Mouse (Mus musculus) erythroblast, adult 5-6 weeks (primary cell): Measurements from ENCODE around the gene Stk40. TPM values are rescaled to one million over a fixed set of nuclear protein-coding genes. Genes with fewer than 3 reads are reported as not detected.
"Not testable (repeated sequence)": the region's sequence is repeated elsewhere in the genome, so short reads cannot be mapped to it uniquely, and the experiment has no call there.

ENCODE experiments used
- ATAC-seq: replicated peaks from 2 replicates; pipeline ENCODE4 v1.8.0; 2016; ENCODE audit warnings: moderate number of reproducible peaks, mild to moderate bottlenecking, moderate TSS enrichment, inconsistent platforms; ENCODE audit not compliant: poor library complexity, low FRiP score, severe bottlenecking
- total RNA-seq, 2 experiments: library from RNA; stranded (forward) in 1 of 2; stranded (reverse) in 1 of 2; fragments of 150-400 nt in 1 of 2; fragments of 200-764, 138-1000 nt in 1 of 2; gene quantifications; 2 replicates each; pipeline versions ENCODE4 v1.2.3 to v1.2.4; 2015 to 2017; ENCODE audit warnings: low replicate concordance in 2 of 2

The Stk40 gene
- total RNA-seq (2015; ENCODE audit: low replicate concordance): 3.8 and 4.0 TPM in 2 replicates
- total RNA-seq (2017; ENCODE audit: low replicate concordance): 4.2 TPM in 2 replicates

GRCm38 (mm10) chr4:126103590-126104068 is at the start of gene Stk40:
Stk40 (plus strand) TSS chr4:126103957.
- peak; percentile 86 for ATAC-seq

GRCm38 (mm10) chr4:126057207-126058133 is 46.3 kb upstream of the Stk40 start:
- ATAC-seq: peak; percentile 56

DNA sequence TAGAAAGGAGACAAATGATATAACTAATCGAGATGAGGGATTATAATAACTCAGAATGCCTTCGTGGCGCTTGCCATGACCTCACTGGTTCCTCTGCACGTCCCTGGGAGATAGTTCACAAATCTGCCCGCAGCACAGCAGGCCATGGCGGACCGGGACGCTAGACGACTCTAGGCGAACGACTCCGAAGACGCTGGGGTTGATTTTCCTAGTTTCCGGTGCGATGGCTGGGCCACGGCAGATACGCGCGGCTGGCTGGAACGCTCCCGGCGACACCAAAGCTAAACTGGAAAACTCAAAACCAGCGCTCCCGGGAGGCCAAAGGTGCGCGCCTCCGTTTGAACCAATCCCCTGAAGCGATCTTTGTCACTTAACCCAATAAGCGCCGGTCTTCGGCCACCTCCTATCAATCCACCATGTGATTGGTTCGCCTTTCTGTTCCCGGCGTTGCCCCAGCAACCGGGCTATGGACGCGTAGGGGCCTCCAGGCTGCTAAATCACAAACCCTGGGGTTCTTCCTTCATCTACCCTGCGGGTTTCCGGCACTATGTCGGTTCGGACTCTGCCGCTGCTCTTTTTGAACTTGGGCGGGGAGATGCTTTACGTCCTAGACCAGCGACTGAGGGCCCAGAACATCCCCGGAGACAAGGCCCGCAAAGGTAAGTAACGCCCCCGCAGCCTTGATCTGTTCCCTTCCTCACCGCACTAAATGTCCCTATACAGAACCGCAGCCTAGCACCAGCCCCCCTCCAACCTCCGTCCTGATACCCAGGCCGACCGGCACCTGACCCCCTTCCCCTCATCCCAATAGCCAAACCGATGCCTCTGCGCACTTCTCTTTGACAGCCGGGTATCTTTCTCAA is 45.4 kb upstream of the Stk40 start, which contains the start of gene Oscp1:
Gene Oscp1 (plus strand): TSS at position 432 of the 863 bp plus-strand sequence.
- peak; percentile 98 for ATAC-seq

DNA sequence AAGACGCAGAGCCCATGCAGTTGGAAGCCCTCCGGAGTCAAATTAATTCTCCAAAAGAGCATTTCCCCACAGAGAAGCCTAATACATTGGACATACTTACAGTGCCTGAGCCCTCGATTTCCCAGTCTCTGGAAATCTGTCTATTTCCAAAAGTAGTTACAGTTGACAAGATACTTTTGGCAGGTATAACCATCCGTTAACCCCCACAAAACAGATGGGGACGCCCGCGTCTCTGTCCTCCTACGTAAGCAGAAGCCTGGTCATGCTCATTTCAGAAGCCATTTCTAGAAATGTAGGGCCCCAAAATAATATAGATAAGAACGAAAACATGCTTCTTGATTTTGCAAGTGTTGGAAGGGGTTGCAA is 44.8 kb upstream of the Stk40 start:
- ATAC-seq: no peak

DNA sequence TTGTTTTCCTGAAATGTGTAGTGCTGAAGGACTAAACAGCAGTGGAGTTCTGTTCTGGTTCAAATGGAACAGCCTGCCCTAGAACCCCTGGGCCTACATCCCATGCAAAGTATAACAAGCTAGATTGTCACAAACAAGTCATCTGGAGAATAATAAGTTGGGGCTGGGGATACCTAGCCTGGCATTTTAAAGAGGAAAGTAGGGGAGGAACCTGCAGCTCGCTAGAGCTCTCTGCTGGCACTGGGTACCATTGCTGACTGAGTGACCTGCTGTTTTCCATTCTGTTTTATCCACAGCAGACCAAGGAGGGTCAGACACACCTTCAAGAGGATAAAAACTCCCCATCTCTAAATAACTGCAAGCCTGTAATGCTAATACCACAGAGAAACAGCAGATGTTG is 40.9 kb upstream of the Stk40 start:
- no peak for ATAC-seq

- ATAC-seq: no peak
These were observed 38.5 kb upstream of the Stk40 start for GRCm38 (mm10) chr4:126065241-126065640.

DNA sequence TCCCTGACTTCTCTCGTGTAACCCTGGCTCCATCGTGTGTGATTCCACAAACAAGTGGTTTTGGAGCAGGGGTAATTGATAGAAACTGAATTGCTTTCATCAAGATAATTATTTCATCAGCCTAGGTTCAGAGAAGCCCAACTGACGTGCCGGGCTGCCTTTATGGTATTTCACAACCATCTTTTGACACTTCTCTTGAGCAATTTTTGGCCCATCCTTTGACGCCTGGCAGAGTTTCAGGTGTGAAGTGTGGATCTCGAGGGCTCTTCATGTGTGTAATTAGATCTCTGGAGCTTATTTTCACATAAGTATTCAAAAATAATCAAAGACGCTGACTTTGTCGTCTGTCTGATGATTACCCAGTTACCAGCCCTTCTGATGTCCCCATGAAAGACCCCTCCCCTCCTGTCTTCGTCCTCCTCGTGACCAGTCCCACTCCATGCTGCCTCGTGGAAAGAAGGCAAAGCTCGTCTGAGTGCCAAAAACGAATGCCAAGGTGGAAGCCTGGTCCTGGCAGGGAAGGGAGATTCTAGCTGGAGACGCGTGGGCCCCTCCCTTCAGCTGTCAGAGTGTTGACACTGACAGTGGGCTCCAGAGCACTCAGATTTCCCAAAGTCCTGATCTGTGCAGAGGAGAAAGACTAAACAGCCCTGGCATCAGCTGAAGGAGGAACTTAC is 36.2 kb upstream of the Stk40 start:
- ATAC-seq: no peak

DNA sequence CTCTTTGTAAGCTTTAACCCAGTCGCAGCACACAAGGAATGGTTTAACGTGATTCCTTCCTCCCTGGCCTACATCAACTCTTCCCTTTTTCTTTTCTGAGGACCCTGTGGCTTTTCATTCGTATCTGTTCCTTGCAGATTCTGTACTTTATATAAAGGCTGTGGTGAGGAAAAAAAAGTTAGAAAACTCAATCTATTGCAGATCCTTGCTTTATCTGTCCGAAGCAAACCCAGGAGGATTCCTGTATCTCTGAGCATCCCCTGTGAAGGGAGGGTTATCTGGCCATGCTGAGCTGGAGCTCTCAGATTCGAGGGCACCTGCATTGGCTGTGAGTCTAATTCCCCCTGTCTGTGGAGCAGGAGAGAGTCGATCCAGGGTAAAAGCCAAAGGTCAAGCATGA is 34.9 kb upstream of the Stk40 start:
- no peak for ATAC-seq

DNA sequence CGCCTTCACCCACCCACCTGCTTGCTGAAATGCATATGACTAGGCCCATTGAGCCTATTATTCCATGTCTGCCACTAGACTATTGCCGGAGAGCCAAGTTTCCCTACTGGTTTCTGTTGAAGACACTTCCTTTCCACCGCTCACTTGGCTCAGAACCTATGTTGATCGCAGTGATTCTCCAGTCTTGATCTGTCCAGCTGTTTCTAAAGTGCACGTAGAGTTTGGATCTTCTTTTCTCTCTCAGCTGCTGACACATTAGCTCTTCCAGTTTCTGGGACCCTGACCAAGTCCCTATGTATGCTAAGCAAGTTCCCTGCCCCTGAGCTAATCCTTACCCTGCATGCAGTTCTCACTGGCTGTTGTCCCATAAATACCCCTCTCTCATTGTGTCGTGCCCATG is 25.9 kb upstream of the Stk40 start:
- ATAC-seq: no peak

DNA sequence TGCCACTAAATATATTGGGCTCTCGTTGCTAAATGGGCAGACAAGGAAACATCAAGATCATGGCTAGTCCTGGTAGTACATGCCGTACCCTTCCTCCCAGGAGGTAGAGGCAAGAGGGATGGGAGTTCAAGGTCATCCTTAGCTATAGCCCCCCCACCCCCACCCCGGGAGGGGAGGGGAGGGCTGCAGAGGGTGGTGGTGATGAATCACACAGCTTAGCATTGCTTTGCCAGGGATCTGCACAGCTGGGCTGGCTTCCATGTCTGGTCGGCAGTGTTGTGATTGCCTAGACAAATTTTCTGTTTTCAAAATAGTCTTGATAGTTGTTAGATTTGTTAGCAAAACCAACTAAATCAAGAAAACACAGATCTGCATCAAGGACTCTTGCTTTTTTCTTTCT is 24.5 kb upstream of the Stk40 start:
- no peak for ATAC-seq

- no peak for ATAC-seq
These were observed 22.2 kb upstream of the Stk40 start for GRCm38 (mm10) chr4:126081601-126082000.

GRCm38 (mm10) chr4:126083021-126083420 is 20.7 kb upstream of the Stk40 start:
- no peak for ATAC-seq

DNA sequence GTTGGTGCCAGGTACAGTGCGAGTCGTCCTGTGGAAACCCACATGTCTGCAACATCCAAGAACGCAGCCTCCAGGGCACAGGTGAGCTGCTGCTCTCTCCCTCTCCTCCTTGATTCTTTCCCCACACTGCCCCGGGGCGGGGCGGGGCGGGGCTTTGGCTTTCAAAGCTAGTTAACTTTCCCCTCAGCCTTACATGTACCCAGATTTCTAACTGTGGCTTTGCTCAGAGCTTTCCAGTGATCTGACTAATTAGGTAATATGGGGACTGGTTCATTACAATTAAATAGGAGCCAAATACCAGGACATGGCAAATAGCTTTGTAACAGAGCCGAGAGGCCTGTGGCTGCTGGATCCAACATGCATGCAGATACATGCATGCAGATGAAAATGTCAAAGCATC is 19.4 kb upstream of the Stk40 start:
- no peak for ATAC-seq

DNA sequence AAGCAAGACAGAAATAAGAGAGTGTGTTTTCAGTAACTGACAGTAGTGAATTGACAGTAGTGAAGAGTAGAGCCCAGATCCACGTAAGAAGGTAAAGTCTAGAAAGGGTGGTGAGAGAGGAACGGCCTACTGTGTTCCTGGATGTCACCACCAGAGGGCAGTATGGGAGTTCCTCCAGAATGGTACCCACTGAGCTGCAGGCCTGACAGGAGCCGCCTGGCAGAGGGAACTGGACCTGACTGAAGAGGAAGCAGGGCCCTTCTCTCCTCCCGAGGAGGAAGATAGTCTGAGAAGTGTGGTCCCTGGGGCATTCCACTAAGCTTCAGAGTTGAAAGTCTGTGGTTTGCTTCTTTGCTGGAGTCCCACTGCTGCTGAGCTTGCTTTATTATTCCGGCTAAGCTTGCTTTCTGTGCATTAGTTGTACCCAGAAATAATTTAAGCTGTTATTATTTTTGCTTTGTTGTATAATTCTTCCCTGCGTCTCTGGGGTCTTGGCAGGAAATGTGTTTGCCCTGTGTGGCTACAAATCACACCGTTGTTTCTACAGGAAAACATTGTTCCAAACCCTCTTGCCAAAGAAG is 17.7 kb upstream of the Stk40 start:
- ATAC-seq: peak; percentile 95

DNA sequence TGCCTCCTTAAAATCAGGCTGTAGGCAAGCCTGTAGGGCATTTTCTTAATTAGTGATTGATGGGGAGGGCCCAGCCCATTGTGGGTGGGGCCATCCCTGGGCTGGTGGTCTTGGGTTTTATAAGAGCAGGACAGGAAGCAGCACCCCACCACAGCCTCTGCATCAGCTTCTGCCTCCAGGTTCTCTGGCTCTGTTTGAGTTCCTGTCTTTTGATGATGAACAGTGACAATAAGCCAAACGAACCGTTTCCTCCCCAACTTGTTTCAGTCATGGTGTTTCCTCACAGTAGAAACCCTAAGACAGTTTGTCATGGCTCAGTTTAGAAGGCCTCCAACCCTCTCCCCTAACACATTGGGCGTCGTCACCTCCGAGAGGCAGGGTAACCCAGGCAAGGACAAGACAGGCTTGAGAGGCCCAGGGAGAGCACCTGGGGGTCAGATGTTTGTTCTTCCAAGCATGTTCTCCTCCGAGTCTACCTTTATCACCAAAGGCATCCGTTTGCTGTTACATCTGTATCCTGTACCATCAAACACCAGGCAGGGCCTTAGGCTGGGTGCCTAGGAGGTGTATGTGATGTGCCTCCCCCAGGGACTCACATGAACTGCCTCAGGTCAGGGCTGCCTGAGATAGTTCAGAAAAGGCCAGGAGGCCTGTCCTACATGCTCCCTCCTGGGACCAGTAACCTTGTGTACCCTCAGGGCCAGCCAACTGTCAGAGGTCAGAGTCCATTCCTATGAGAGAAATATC is 13.5 kb upstream of the Stk40 start:
- no peak for ATAC-seq

GRCm38 (mm10) chr4:126090848-126091124 is 13.0 kb upstream of the Stk40 start:
- ATAC-seq: no peak

DNA sequence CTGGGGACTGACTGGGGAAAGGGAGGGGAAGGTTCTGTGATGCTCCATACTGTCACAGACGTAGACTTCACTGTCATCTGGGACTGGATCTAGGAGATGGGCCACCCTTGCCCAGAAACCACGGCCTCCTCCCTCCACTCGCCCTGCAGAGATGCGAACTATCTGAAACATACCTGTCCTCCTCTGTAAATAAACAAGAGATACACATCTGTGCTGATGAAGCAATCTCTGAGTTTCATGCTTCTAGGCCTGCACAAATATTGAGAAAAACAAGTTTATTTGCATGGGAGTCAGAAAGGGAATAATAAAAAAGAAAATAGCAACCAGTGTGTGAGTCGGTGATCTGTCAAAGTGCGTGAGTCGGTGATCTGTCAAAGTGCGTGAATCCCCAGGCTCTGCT is 11.9 kb upstream of the Stk40 start:
- ATAC-seq: no peak

DNA sequence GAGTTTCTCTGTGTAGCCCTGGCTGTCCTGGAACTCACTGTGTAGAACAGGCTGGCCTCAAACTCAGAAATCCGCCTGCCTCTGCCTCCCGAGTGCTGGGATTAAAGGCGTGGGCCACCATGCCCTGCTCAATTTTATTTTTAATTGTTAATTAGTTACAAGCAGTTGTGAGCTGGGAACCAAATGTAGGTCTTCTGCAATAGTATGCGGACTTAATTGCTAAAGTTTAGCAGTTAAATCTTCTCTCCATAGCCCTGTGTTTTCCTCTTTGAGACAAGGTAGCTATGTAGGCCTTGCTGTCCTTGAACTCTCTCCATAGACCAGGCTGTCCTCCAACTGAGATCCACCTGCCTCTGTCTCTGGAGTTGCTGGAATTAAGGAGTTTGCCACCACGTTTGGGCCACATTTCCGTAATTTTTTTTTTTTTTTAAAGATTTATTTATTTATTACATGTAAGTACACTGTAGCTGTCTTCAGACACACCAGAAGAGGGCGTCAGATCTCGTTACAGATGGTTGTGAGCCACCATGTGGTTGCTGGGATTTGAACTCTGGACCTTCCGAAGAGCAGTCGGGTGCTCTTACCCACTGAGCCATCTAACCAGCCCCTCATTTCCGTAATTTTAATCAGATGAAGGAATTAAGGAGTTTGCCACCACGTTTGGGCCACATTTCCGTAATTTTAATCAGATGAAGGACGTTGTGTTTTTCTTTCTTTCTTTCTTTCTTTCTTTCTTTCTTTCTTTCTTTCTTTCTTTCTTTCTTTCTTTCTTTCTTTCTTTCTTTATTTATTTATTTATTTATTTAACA is 7.9 kb upstream of the Stk40 start:
- ATAC-seq: not testable (repeated sequence)
